Mouse (Mus musculus): ENCODE measurements around the gene Gcnt1. TPM values are rescaled to one million over a fixed set of nuclear protein-coding genes. Genes with fewer than 3 reads are reported as not detected.
A peak's percentile ranks its signal among the peaks of the same experiment; 100 is the strongest.

The Gcnt1 gene
- polyA plus RNA-seq, 1 experiment from 2014 or later: 62.8 TPM

- Histone ChIP-seq H3K36me3 (ENCODE audit: insufficient read depth, low read length) (no peaks in the 10 kb centered on the region), H3K4me2 (ENCODE audit: low read length) (peak overlapping the region; percentile 82), H3K9me3 (replicated peaks; ENCODE audit: low read length) (no peaks in the 10 kb centered on the region), H3K4me3 (replicated peaks; ENCODE audit: low read depth, low read length) (peak overlapping the region; percentile 51), H3K27ac (no peak overlapping the region), H3K4me1 (replicated peaks; ENCODE audit: insufficient read depth, low read length) (0 out of 2 replicates have a peak, but pooled peaks cover 8% of the 10 kb centered on the region), H3K9ac (ENCODE audit: low read depth, low read length) (no peak overlapping the region), H3K27me3 (ENCODE audit: insufficient read depth, low read length) (no peaks in the 10 kb centered on the region)
- WGBS: 24% methylated on average over 4 of the region's 4 CpGs
- ATAC-seq (replicated peaks; ENCODE audit: low FRiP score, low read depth) (no peak), DNase-seq (ENCODE audit: low spot score) (no peak)
- no peak for TF ChIP-seq CTCF (IDR thresholded peaks at IDR 0.05; ENCODE audit: low read depth)
These were observed 17.3 kb downstream of the Gcnt1 start for GRCm38 (mm10) chr19:17355361-17355760.

- Histone ChIP-seq H3K9me3 (replicated peaks; ENCODE audit: low read length) (no peaks in the 10 kb centered on the region), H3K4me1 (replicated peaks; ENCODE audit: insufficient read depth, low read length) (0 out of 2 replicates have a peak, but pooled peaks cover 8% of the 10 kb centered on the region), H3K9ac (ENCODE audit: low read depth, low read length) (no peak overlapping the region), H3K27me3 (ENCODE audit: insufficient read depth, low read length) (no peaks in the 10 kb centered on the region), H3K4me3 (replicated peaks; ENCODE audit: low read depth, low read length) (no peak overlapping the region), H3K27ac (no peak overlapping the region), H3K36me3 (ENCODE audit: insufficient read depth, low read length) (no peaks in the 10 kb centered on the region), H3K4me2 (ENCODE audit: low read length) (peak overlapping the region; percentile 82; the same call in 1 of the 2 replicates)
- 52% methylated on average over 4 of the region's 4 CpGs for WGBS
- TF ChIP-seq CTCF (IDR thresholded peaks at IDR 0.05; ENCODE audit: low read depth): no peak
- ATAC-seq (replicated peaks; ENCODE audit: low FRiP score, low read depth) (no peak), DNase-seq (ENCODE audit: low spot score) (no peak)
These were observed 17.8 kb downstream of the Gcnt1 start for GRCm38 (mm10) chr19:17354797-17355196.

- Histone ChIP-seq H3K36me3 (ENCODE audit: insufficient read depth, low read length) (no peaks in the 10 kb centered on the region), H3K9me3 (replicated peaks; ENCODE audit: low read length) (no peaks in the 10 kb centered on the region), H3K27ac (no peak overlapping the region), H3K4me3 (replicated peaks; ENCODE audit: low read depth, low read length) (no peak overlapping the region), H3K4me2 (ENCODE audit: low read length) (peak overlapping the region; percentile 82; the same call in 1 of the 2 replicates), H3K9ac (ENCODE audit: low read depth, low read length) (no peak overlapping the region), H3K4me1 (replicated peaks; ENCODE audit: insufficient read depth, low read length) (0 out of 2 replicates have a peak, but pooled peaks cover 8% of the 10 kb centered on the region), H3K27me3 (ENCODE audit: insufficient read depth, low read length) (no peaks in the 10 kb centered on the region)
- DNase-seq (ENCODE audit: low spot score) (no peak), ATAC-seq (replicated peaks; ENCODE audit: low FRiP score, low read depth) (no peak)
- no peak for TF ChIP-seq CTCF (IDR thresholded peaks at IDR 0.05; ENCODE audit: low read depth)
- 72% methylated on average over 4 of the region's 4 CpGs for WGBS
These were observed 18.3 kb downstream of the Gcnt1 start for GRCm38 (mm10) chr19:17354362-17354761.

- Histone ChIP-seq H3K27me3 (ENCODE audit: insufficient read depth, low read length) (no peaks in the 10 kb centered on the region), H3K36me3 (ENCODE audit: insufficient read depth, low read length) (no peaks in the 10 kb centered on the region), H3K4me3 (replicated peaks; ENCODE audit: low read depth, low read length) (no peak overlapping the region), H3K9ac (ENCODE audit: low read depth, low read length) (no peak overlapping the region), H3K4me1 (replicated peaks; ENCODE audit: insufficient read depth, low read length) (0 out of 2 replicates have a peak, but pooled peaks cover 8% of the 10 kb centered on the region), H3K4me2 (ENCODE audit: low read length) (no peak overlapping the region), H3K27ac (no peak overlapping the region), H3K9me3 (replicated peaks; ENCODE audit: low read length) (no peaks in the 10 kb centered on the region)
- DNase-seq (ENCODE audit: low spot score): no peak
- no peak for ATAC-seq (replicated peaks; ENCODE audit: low FRiP score, low read depth)
- WGBS: 87% methylated on average over 8 of the region's 8 CpGs
- TF ChIP-seq CTCF (IDR thresholded peaks at IDR 0.05; ENCODE audit: low read depth): no peak
These were observed 18.9 kb downstream of the Gcnt1 start for GRCm38 (mm10) chr19:17353727-17354126.

- H3K27me3 ChIP-seq (ENCODE audit: insufficient read depth, low read length): no peaks in the 10 kb centered on the region
- H3K4me3 ChIP-seq (replicated peaks; ENCODE audit: low read depth, low read length): no peak overlapping the region
- ATAC-seq (replicated peaks; ENCODE audit: low FRiP score, low read depth) (no peak), DNase-seq (ENCODE audit: low spot score) (no peak)
- TF ChIP-seq CTCF (IDR thresholded peaks at IDR 0.05; ENCODE audit: low read depth): no peak
- H3K9ac ChIP-seq (ENCODE audit: low read depth, low read length): no peak overlapping the region
- no peaks in the 10 kb centered on the region for H3K36me3 ChIP-seq (ENCODE audit: insufficient read depth, low read length)
- H3K4me1 ChIP-seq (replicated peaks; ENCODE audit: insufficient read depth, low read length): no peaks in the 10 kb centered on the region
- WGBS: 88% methylated on average over 2 of the region's 2 CpGs
- H3K4me2 ChIP-seq (ENCODE audit: low read length): no peak overlapping the region
- no peak overlapping the region for H3K27ac ChIP-seq
- H3K9me3 ChIP-seq (replicated peaks; ENCODE audit: low read length): no peaks in the 10 kb centered on the region
These were observed 24.8 kb downstream of the Gcnt1 start for GRCm38 (mm10) chr19:17347852-17348251.

- Histone ChIP-seq H3K9me3 (replicated peaks; ENCODE audit: low read length) (no peaks in the 10 kb centered on the region), H3K4me2 (ENCODE audit: low read length) (no peak overlapping the region), H3K36me3 (ENCODE audit: insufficient read depth, low read length) (no peaks in the 10 kb centered on the region), H3K27me3 (ENCODE audit: insufficient read depth, low read length) (no peaks in the 10 kb centered on the region), H3K27ac (no peak overlapping the region), H3K4me1 (replicated peaks; ENCODE audit: insufficient read depth, low read length) (no peaks in the 10 kb centered on the region), H3K9ac (ENCODE audit: low read depth, low read length) (no peak overlapping the region), H3K4me3 (replicated peaks; ENCODE audit: low read depth, low read length) (no peak overlapping the region)
- no peak for DNase-seq (ENCODE audit: low spot score)
- no peak for ATAC-seq (replicated peaks; ENCODE audit: low FRiP score, low read depth)
- 94% methylated on average over 3 of the region's 3 CpGs for WGBS
- no peak for TF ChIP-seq CTCF (IDR thresholded peaks at IDR 0.05; ENCODE audit: low read depth)
These were observed 25.7 kb downstream of the Gcnt1 start for GRCm38 (mm10) chr19:17346716-17347474.
